Mouse (Mus musculus) ES-E14 (cell line): Measurements from ENCODE around the gene Actr3. TPM values are rescaled to one million over a fixed set of nuclear protein-coding genes. Genes with fewer than 3 reads are reported as not detected.

Experiments used
- DNase-seq: peaks from one replicate; pipeline ENCODE4 v3.0.0-alpha.2; 2013; ENCODE audit warnings: low read depth, low spot score
- H3K27ac ChIP-seq: 2 replicates; pipeline ENCODE4 v1.5.1; 2012; ENCODE audit warnings: low read depth, mild to moderate bottlenecking, low read length, moderate library complexity, mixed read lengths; ENCODE audit not compliant: poor library complexity, insufficient read depth, severe bottlenecking
- H3K36me3 ChIP-seq: 2 replicates; pipeline ENCODE4 v1.6.1; 2012; ENCODE audit warnings: mild to moderate bottlenecking, low read length, moderate library complexity, mixed read lengths; ENCODE audit not compliant: control insufficient read depth, poor library complexity, insufficient read depth, severe bottlenecking
- H3K4me1 ChIP-seq, 2 experiments: fragments of 150-350 bp in 1 of 2; sonication (generic) in 1 of 2; 2 replicates each; pipeline ENCODE4 v1.6.1; 2012; ENCODE audit warnings: low read length in 2 of 2, mild to moderate bottlenecking in 1 of 2, mixed read lengths in 1 of 2; ENCODE audit not compliant: control insufficient read depth in 2 of 2, insufficient read depth in 2 of 2, poor library complexity in 1 of 2
- H3K4me3 ChIP-seq, 2 experiments: fragments of 150-350 bp in 1 of 2; sonication (generic) in 1 of 2; 2 replicates each; pipeline ENCODE4 v1.5.1; 2012; ENCODE audit warnings: low read length in 2 of 2, low read depth in 1 of 2, mild to moderate bottlenecking in 1 of 2, mixed read lengths in 1 of 2; ENCODE audit not compliant: insufficient read depth in 1 of 2, poor library complexity in 1 of 2, severe bottlenecking in 1 of 2
- H3K9ac ChIP-seq: 2 replicates; pipeline ENCODE4 v1.6.1; 2012; ENCODE audit warnings: low read depth, mild to moderate bottlenecking, low read length, mixed read lengths; ENCODE audit not compliant: poor library complexity, insufficient read depth, severe bottlenecking
- H3K9me3 ChIP-seq: fragments of 150-350 bp; sonication (generic); 2 replicates; pipeline ENCODE4 v1.6.1; 2012; ENCODE audit warnings: low read depth, mild to moderate bottlenecking, low read length; ENCODE audit not compliant: control insufficient read depth, insufficient read depth
- CHD2 ChIP-seq: IDR thresholded peaks from 2 replicates; pipeline ENCODE4 v1.6.1; 2014; ENCODE audit warnings: mild to moderate bottlenecking, low read depth, low read length, inconsistent platforms
- HCFC1 ChIP-seq: IDR thresholded peaks from 2 replicates; pipeline ENCODE4 v1.6.1; 2012; ENCODE audit warnings: low read length, inconsistent platforms, borderline replicate concordance; ENCODE audit not compliant: insufficient read depth
- MAFK ChIP-seq: IDR thresholded peaks from 2 replicates; pipeline ENCODE4 v1.6.1; 2014; ENCODE audit warnings: mild to moderate bottlenecking, low read depth, low read length, inconsistent platforms; ENCODE audit not compliant: insufficient read depth
- ZC3H11A ChIP-seq: IDR thresholded peaks from 2 replicates; pipeline ENCODE4 v1.6.1; 2012; ENCODE audit warnings: low read depth, mild to moderate bottlenecking, inconsistent platforms, low read length, borderline replicate concordance
- ZNF384 ChIP-seq: IDR thresholded peaks from 2 replicates; pipeline ENCODE4 v1.6.1; 2012; ENCODE audit warnings: low read depth, low read length, inconsistent platforms
- in situ Hi-C, 2 experiments: fragments of 600-800 bp; cut with MboI; formaldehyde crosslinking; loops; one replicate each; pipeline ENCODE4 v1.15.1; 2025; ENCODE audit warnings: low sequenced_read_pairs in 2 of 2, inconsistent platforms in 1 of 2; ENCODE audit not compliant: unreplicated experiment in 2 of 2
- total RNA-seq: library from RNA; depleted of rRNA; stranded (reverse); fragments of 300-350 nt; gene quantifications from 2 replicates; pipeline ENCODE4 v1.2.3, GENCODE M21; 2012; rRNA removed

Gene Actr3
- total RNA-seq: 92.2 and 159 TPM in 2 replicates

DNA sequence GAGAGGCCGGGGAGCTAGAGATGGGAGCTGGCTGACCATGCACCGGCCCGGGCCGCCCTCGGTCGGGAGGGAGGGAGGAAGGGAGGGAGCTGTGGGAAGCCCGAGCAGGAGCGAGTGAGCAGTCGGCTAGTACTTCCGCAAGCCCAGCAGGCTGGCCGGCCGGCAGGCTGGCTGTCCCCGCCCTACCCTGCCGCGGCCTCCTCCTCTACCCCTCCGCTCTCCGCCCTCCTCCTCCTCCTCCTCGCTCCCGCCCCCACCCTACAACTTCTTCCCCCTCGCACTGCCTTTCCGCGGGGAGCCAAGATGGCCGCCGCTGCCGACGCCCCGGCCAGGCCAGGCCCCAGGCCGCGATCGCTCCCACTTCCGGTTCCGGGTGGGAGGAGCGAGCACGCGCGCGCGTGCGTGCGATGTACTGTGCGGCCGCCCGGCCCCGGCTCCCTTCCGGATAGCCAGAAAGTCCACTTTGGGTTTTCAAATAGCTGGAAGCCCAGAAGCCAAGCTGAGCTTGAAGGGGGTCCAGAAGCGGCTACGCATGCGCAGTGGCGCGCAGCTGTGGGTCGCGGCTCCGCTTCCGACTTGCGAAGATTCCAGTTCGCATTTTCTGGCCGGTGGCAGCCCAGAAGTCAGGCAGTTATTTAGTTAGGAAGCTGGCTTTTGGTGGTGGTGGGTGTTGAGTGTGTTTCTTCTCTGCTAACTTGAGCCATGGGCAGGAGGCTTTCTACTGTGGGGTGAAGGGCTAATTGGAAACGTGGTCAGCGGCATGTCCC is at the start of gene Actr3:
Actr3 (minus strand) TSS at position 359 of the 767 bp plus-strand sequence.
- Histone ChIP-seq H3K9ac (peak within 1 kb of the TSS; percentile 100), H3K27ac (peak within 1 kb of the TSS; percentile 97), H3K36me3 (no peaks in the 10 kb centered on the region; the same call in 1 of the 2 replicates), H3K9me3 (no peaks in the 10 kb centered on the region), H3K4me3 (peak within 1 kb of the TSS; percentile 81 to 100), H3K4me1 (peaks cover 4 to 8% of the 10 kb centered on the region in 2 experiments; a peak in 3 of 4 replicates)
- in situ Hi-C loops: no loop called here
- peak; percentile 97 for DNase-seq
- TF ChIP-seq HCFC1: peak; percentile 75; the same call in 1 of the 2 replicates
- no peak for TF ChIP-seq ZNF384

- no peak overlapping the region for H3K9ac ChIP-seq
- H3K4me3 ChIP-seq: no peak overlapping the region
- DNase-seq: no peak
- no peaks in the 10 kb centered on the region for H3K9me3 ChIP-seq
- in situ Hi-C loops: no loop called here
- no peaks in the 10 kb centered on the region for H3K36me3 ChIP-seq
- H3K27ac ChIP-seq: peak overlapping the region; percentile 12; the same call in 1 of the 2 replicates
- TF ChIP-seq CHD2 (no peak), ZNF384 (no peak), HCFC1 (no peak), MAFK (no peak), ZC3H11A (no peak)
- H3K4me1 ChIP-seq: no peaks in the 10 kb centered on the region
Observed at GRCm38 (mm10) chr1:125482459-125483287, 47.1 kb upstream of the Actr3 start.

- in situ Hi-C loops: no loop called here
- Histone ChIP-seq H3K9me3 (no peaks in the 10 kb centered on the region), H3K4me3 (no peak overlapping the region), H3K27ac (no peak overlapping the region), H3K9ac (no peak overlapping the region), H3K36me3 (no peaks in the 10 kb centered on the region), H3K4me1 (no peaks in the 10 kb centered on the region)
- no peak for TF ChIP-seq ZC3H11A
- TF ChIP-seq ZNF384: no peak
- no peak for TF ChIP-seq CHD2
- TF ChIP-seq MAFK: no peak
- TF ChIP-seq HCFC1: no peak
- no peak for DNase-seq
Observed at GRCm38 (mm10) chr1:125481842-125482241, 46.3 kb upstream of the Actr3 start.

DNA sequence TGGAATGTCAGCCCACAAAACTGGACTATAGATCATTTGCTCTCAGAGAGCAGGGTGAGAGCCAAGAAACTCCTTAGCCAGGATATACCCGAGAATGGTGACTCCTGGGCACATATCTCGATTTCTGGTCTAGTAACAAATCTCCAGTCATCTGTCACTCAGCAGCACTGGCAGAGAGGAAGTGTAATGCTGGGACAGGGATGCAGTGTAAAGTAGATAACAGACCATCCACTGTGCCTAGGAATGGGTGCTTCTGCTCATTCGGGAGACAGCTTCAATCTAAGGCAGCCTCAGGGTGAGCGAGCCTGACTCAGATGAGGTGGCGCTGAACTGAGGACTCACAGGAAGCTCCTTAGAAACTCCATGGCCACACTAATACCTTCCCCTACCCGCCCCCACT is 43.1 kb upstream of the Actr3 start:
- DNase-seq: no peak
- TF ChIP-seq ZNF384 (no peak), ZC3H11A (no peak), CHD2 (no peak), MAFK (no peak), HCFC1 (no peak)
- Histone ChIP-seq H3K9me3 (no peaks in the 10 kb centered on the region), H3K9ac (no peak overlapping the region), H3K36me3 (no peaks in the 10 kb centered on the region), H3K4me1 (no peaks in the 10 kb centered on the region), H3K4me3 (no peak overlapping the region), H3K27ac (no peak overlapping the region)
- in situ Hi-C loops: no loop called here
